Mouse (Mus musculus) heart, embryonic 11.5 days (tissue): ENCODE measurements around the gene AI854703. TPM values are rescaled to one million over a fixed set of nuclear protein-coding genes. Genes with fewer than 3 reads are reported as not detected.
A peak's percentile ranks its signal among the peaks of the same experiment; 100 is the strongest.

ENCODE experiments used
- ATAC-seq: fragments of 200-750 bp; cut with Nextera tagmentation; replicated peaks from 2 replicates; pipeline ENCODE4 v1.8.0; 2017; ENCODE audit warnings: moderate library complexity; ENCODE audit not compliant: insufficient number of reproducible peaks, low FRiP score, low TSS enrichment
- H3K27ac ChIP-seq: fragments of 300-500 bp; sonication (generic); 2 replicates; pipeline ENCODE4 v1.5.1; 2014; ENCODE audit warnings: mild to moderate bottlenecking, low read depth, low read length
- H3K27me3 ChIP-seq: fragments of 300-500 bp; sonication (generic); 2 replicates; pipeline ENCODE4 v1.6.1; 2014; ENCODE audit warnings: mild to moderate bottlenecking, low read length, mixed read lengths; ENCODE audit not compliant: control insufficient read depth, insufficient read depth
- H3K36me3 ChIP-seq: fragments of 300-500 bp; sonication (generic); 2 replicates; pipeline ENCODE4 v1.6.1; 2014; ENCODE audit warnings: mild to moderate bottlenecking, low read length, moderate library complexity, mixed read lengths; ENCODE audit not compliant: control insufficient read depth, insufficient read depth
- H3K4me1 ChIP-seq: fragments of 300-500 bp; sonication (generic); 2 replicates; pipeline ENCODE4 v1.6.1; 2014; ENCODE audit warnings: low read length; ENCODE audit not compliant: control insufficient read depth, insufficient read depth
- H3K4me2 ChIP-seq: fragments of 300-500 bp; sonication (generic); 2 replicates; pipeline ENCODE4 v1.6.1; 2014; ENCODE audit warnings: mild to moderate bottlenecking, moderate library complexity
- H3K4me3 ChIP-seq: fragments of 300-500 bp; sonication (generic); 2 replicates; pipeline ENCODE4 v1.5.1; 2014; ENCODE audit warnings: low read depth, low read length
- H3K9ac ChIP-seq: fragments of 300-500 bp; sonication (generic); 2 replicates; pipeline ENCODE4 v1.6.1; 2014; ENCODE audit warnings: mild to moderate bottlenecking, low read depth, low read length, moderate library complexity
- H3K9me3 ChIP-seq: fragments of 300-500 bp; sonication (generic); replicated peaks from 2 replicates; pipeline ENCODE4 v1.6.1; 2016; ENCODE audit warnings: low read length; ENCODE audit not compliant: control insufficient read depth
- WGBS: fragments of 180-500 bp; shearing (Covaris S2); extraction: QIAGEN DNeasy Blood & Tissue Kit; methylation state at CpG from one replicate; pipeline ENCODE4 v1.1.7; 2014; ENCODE audit not compliant: insufficient replicate concordance; 5-methylcytosine and 5-hydroxymethylcytosine counted together
- polyA plus RNA-seq: library from polyadenylated mRNA; unstranded; fragments of >200 nt; fragmentation: Nextera tagmentation; extraction: Ambion mirVana; gene quantifications from 2 replicates; pipeline ENCODE4 v1.2.1, GENCODE M21; 2014

AI854703 gene
- polyA plus RNA-seq, 1 experiment from 2014 or later, result 0.66 TPM

DNA sequence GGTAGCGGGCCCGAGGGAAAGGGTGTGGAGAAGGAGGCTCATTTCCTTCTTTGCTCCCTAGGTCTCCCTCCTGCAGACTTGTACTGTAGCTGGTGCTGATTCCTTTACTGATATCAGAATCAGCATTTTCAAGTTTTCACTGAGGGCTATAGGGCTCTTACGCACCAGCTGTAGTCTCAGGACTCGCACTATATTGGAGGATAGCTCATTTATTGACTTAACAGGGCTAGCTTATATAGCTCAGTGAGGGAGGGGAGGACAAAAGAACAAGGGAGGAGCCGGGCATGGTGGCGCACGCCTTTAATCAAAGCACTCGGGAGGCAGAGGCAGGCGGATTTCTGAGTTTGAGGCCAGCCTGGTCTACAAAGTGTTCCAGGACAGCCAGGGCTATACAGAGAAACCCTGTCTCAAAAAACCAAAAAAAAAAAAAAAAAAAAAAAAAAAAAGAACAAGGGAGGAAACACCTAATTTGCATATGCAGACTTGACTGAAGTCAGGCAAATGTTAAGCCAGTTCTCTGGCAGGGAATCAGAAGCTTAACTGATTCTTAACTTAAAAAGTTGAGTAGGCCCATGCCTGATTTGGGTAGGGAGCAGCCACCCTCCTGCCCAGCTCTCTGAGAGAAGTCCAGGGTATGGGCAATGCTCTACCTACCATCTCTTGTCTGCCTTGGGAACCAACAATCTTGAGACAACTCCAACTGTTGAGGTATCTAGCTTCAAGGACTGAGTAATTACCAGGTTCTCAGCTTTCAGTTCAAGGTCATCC is 47.9 kb downstream of the AI854703 start:
- H3K27me3 ChIP-seq, result no peaks in the 10 kb centered on the region
- no peak overlapping the region for H3K4me2 ChIP-seq
- ATAC-seq, result no peak
- no peak overlapping the region for H3K9ac ChIP-seq
- no peaks in the 10 kb centered on the region for H3K9me3 ChIP-seq
- H3K4me3 ChIP-seq, result no peak overlapping the region
- no peak overlapping the region for H3K27ac ChIP-seq
- H3K36me3 ChIP-seq, result no peaks in the 10 kb centered on the region
- WGBS, result 91% methylated on average over 9 of the region's 9 CpGs
- no peaks in the 10 kb centered on the region for H3K4me1 ChIP-seq

DNA sequence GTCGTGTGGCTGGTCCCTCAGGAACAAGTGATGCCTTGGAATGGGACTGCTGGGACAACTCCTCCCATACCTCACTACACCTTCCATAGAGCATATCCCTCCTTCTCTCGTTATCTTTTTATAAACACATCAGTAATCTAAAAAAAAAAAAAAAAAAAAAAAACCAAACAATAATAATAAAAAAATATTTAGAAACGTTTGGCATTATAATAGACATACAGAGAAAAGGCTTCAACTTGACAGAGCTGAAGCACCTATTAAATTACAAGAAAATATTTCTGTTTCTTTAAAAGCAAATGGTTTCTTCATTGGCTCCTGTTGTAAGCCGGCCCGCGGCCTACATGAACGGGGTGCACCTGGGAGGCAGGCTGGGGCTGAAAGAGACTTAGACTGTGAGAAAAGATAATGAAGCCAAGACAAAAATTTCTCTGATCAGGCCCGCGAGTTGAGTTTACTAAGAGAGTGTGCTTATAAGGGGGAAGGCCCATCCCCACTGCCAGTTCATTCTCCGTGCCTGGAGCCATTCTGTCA is 48.9 kb downstream of the AI854703 start:
- no peaks in the 10 kb centered on the region for H3K9me3 ChIP-seq
- peak overlapping the region; percentile 37; the same call in 1 of the 2 replicates for H3K4me3 ChIP-seq
- H3K27ac ChIP-seq, result no peak overlapping the region
- 41% methylated on average over 10 of the region's 10 CpGs for WGBS
- H3K4me1 ChIP-seq, result no peaks in the 10 kb centered on the region
- H3K27me3 ChIP-seq, result no peaks in the 10 kb centered on the region
- peak overlapping the region; percentile 54; the same call in 1 of the 2 replicates for H3K9ac ChIP-seq
- peak overlapping the region; percentile 59 for H3K4me2 ChIP-seq
- H3K36me3 ChIP-seq, result no peaks in the 10 kb centered on the region
- no peak for ATAC-seq

DNA sequence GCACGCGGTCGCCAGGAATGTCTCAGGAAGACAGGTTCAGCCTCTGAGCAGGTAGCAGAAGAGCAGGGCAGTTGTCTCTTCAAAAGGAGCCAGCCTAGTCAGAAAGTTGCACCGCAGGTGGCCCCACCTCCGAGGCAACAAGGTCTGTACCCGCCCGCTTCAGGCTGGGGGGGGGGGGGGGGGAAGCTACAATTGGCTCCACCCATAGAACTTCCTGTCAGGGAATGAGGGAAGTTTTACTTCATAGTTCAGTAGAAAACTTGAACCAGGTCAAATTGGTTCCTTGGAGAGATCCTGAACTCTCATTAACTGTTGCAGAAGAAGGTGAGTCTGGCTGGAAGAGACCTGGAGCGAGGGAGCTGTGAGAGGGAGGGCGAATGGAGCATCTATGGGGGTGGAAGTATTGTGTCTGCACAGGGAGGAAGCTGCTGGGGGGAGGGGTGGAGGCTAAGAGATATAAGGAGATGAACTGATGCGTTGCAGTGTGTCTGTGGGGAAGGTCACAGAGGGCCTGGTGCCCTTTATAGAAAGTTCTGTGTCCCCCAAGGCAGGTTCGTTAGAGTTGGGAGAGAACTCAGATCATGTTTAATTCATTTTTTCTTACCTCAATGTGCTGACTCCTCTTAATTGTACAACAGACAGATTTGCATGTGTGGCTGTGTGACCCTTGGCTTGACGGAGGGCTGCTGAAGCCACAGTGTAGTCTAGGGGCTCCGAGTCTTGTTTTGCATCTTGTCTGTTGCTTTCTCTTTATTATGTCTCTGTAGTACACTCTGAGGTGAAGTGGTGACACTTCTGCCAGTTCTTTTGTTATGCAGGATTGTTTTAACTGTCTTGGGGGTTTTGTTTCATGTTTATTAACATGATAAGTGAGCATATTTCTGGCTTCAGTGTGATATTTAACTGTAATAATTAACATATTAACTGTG is 49.6 kb downstream of the AI854703 start, which contains the start of gene Gimap9:
Gimap9 (plus strand) TSS at position 199 of the 929 bp plus-strand sequence.
- no peak within 1 kb of the TSS for H3K27ac ChIP-seq
- peak within 1 kb of the TSS; percentile 37 for H3K4me3 ChIP-seq
- ATAC-seq, result no peak
- no peaks in the 10 kb centered on the region for H3K4me1 ChIP-seq
- H3K36me3 ChIP-seq, result no peaks in the 10 kb centered on the region
- 26% methylated on average over 13 of the region's 13 CpGs for WGBS
- H3K27me3 ChIP-seq, result no peaks in the 10 kb centered on the region
- peak within 1 kb of the TSS; percentile 56 for H3K9ac ChIP-seq
- no peaks in the 10 kb centered on the region for H3K9me3 ChIP-seq
- H3K4me2 ChIP-seq, result peak within 1 kb of the TSS; percentile 59

DNA sequence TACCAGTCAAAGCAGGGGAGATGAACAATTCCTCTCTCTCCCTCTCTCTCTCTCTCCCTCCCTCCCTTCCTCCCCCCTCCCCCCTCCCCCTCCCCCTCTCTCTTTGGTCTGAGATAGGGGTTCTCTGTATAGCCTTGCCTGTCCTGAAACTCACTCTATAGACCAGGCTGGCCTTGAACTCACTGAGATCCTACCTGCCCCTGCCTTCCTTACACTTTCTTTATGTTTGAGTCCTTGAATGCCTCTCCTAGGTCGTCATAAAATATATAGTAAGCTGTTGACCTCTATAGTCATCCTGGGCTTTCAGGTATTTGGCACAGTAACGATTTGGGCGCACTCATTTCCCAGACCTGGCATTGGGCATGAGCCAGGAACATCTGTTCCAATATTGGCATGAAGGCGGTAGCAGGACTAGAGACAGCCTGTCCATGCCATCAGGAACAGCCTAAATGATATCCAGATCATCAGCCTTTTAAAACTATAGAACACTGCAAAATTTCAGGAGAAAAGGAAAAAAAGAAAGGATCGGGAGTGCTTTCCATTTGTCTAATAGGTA is 50.4 kb downstream of the AI854703 start:
- Histone ChIP-seq H3K4me1 (no peaks in the 10 kb centered on the region), H3K36me3 (no peaks in the 10 kb centered on the region), H3K9ac (no peak overlapping the region), H3K4me3 (peak overlapping the region; percentile 37; the same call in 1 of the 2 replicates), H3K27ac (no peak overlapping the region), H3K9me3 (no peaks in the 10 kb centered on the region), H3K27me3 (no peaks in the 10 kb centered on the region), H3K4me2 (peak overlapping the region; percentile 59; the same call in 1 of the 2 replicates)
- 79% methylated on average over 5 of the region's 5 CpGs for WGBS
- ATAC-seq, result no peak

DNA sequence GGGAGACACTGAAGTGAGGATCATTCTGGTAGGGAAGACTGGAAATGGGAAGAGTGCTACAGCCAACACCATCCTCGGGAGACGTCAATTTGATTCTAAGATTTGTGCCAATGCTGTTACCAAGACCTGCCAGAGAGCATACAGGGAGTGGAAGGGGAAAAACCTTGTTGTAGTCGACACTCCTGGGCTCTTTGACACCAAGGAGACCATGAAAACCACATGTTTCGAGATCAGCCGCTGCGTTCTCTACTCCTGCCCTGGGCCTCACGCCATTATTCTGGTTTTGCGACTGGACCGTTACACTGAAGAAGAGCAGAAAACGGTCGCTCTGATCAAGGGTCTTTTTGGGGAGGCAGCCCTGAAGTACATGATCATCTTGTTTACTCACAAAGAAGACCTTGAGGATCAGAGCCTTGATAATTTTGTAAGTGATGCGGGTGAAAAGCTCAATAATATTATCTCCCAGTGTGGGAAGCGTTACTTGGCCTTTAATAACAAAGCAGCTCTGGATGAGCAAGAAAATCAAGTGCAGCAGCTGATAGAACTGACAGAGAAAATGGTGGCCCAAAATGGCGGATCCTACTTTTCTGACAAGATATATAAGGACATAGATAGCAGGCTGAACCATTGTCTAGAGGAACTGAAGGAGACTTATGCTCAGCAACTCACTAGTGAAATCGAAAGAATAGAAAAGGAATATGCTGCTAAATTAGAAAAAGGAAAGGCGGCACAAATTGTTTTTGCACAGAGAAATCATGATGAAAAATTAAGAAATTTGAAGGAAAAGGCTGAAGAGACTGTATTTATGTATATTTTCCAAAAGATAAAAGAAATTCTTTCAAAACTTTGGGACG is 51.2 kb downstream of the AI854703 start:
- H3K4me2 ChIP-seq, result no peak overlapping the region
- H3K27me3 ChIP-seq, result no peaks in the 10 kb centered on the region
- no peaks in the 10 kb centered on the region for H3K36me3 ChIP-seq
- no peak overlapping the region for H3K9ac ChIP-seq
- H3K27ac ChIP-seq, result no peak overlapping the region
- no peaks in the 10 kb centered on the region for H3K9me3 ChIP-seq
- no peak overlapping the region for H3K4me3 ChIP-seq
- WGBS, result 89% methylated on average over 17 of the region's 17 CpGs
- H3K4me1 ChIP-seq, result no peaks in the 10 kb centered on the region
- ATAC-seq, result no peak

DNA sequence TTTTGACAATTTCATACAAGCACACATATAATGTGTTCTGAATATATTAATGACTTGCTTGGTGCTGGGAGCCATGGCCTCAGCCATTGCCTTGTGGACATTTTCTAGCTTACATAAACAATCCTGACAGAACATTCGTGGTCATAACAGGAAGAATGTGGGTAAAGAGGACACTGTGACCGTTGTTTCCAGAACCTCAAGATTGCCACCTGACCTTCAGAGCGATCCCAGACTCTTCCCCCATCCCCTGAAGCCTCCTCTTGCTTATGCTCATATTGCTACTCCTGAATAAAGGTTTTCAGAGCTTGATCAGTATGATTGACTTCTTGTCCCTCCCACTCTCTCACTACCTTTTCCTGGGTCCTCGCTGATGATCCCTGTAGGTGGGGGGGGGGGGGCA is 51.8 kb downstream of the AI854703 start:
- Histone ChIP-seq H3K36me3 (no peaks in the 10 kb centered on the region), H3K4me3 (no peak overlapping the region), H3K27ac (no peak overlapping the region), H3K4me2 (no peak overlapping the region), H3K4me1 (no peaks in the 10 kb centered on the region), H3K9me3 (no peaks in the 10 kb centered on the region), H3K9ac (no peak overlapping the region), H3K27me3 (no peaks in the 10 kb centered on the region)
- 65% methylated on average over 4 of the region's 4 CpGs for WGBS
- ATAC-seq, result no peak

DNA sequence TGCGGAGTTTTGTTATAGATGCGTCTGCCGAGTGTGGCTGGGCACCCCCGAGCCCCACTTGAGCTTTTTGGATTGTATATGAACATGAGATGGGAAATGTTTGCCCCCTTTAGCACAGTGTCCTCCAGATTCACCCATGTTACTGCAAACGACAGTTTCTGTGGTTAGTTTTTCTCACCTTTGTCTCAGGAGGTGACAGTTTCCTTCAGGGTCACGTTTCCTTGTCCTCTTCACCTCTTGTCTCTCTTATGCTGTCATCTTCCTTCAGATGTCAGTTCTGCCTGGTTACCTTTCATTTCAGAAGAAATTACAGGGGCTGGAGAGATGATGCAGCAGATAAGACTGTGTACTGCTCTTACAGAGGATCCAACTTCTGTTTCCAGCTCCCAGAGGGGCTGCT is 53.1 kb downstream of the AI854703 start:
- ATAC-seq, result no peak
- H3K4me2 ChIP-seq, result no peak overlapping the region
- WGBS, result 74% methylated on average over 6 of the region's 6 CpGs
- H3K27ac ChIP-seq, result no peak overlapping the region
- H3K27me3 ChIP-seq, result no peaks in the 10 kb centered on the region
- no peaks in the 10 kb centered on the region for H3K4me1 ChIP-seq
- H3K4me3 ChIP-seq, result no peak overlapping the region
- H3K36me3 ChIP-seq, result no peaks in the 10 kb centered on the region
- no peak overlapping the region for H3K9ac ChIP-seq
- H3K9me3 ChIP-seq, result no peaks in the 10 kb centered on the region
